Mouse (Mus musculus) megakaryocyte, adult 5-6 weeks (primary cell): ENCODE data around the gene Gna11. TPM values are rescaled to one million over a fixed set of nuclear protein-coding genes. Genes with fewer than 3 reads are reported as not detected.

Source experiments
- ATAC-seq: 2 replicates; pipeline ENCODE4 v1.8.0; 2016; ENCODE audit warnings: mild to moderate bottlenecking, inconsistent platforms; ENCODE audit not compliant: poor library complexity, severe bottlenecking
- total RNA-seq, 2 experiments: library from RNA; stranded (forward) in 1 of 2; stranded (reverse) in 1 of 2; fragments of 153-499, 151-499 nt in 1 of 2; fragments of 221-1000, 200-1000 nt in 1 of 2; gene quantifications; 2 replicates each; pipeline versions ENCODE4 v1.2.3 to v1.2.4; 2015 to 2017

The Gna11 gene
- total RNA-seq, 2 experiments from 2014 or later = 7.1 to 7.8 TPM

DNA sequence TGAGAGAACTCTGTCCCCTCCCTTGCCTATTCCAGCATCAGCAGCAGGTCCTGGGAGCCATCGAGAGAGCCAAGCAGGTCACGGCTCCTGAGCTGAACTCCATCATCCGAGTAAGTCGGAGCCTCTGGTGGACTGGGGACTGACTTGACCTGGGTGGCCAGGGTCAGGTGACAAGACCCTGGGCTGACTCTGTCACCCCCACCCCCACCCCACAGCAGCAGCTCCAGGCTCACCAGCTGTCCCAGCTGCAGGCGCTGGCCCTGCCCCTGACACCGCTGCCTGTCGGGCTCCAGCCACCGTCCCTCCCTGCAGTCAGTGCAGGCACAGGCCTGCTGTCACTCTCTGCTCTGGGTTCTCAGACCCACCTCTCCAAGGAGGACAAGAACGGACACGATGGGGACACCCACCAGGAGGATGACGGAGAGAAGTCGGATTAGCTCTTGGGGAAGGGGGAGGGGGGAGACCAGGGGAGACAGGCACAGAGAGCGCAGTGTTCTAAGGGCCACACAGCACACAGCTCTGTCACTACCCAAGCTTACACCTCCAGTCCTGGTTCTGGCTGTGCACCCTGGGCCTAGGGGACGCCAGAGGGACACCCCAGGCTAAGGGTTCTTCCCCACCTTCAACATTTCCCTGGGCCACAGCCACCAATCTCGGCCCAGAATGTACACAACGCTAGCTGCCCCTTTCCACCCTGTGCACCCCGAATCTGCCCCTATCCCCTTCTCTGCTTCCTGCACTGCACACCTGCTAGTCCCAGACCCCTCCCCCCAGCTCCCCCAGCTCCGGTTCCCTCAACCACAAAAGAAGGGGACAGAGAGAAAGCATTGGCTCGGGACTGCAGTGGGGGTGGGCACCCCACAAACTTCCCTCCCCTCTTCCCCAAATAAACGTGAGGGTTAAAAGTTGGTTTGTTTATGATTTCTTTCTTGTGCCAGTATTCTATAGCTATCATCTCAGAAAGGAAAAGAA, 20.6 kb upstream of the Gna11 start:
- ATAC-seq = no peak

GRCm38 (mm10) chr10:81564734-81565133, 19.7 kb upstream of the Gna11 start:
- ATAC-seq = no peak

DNA sequence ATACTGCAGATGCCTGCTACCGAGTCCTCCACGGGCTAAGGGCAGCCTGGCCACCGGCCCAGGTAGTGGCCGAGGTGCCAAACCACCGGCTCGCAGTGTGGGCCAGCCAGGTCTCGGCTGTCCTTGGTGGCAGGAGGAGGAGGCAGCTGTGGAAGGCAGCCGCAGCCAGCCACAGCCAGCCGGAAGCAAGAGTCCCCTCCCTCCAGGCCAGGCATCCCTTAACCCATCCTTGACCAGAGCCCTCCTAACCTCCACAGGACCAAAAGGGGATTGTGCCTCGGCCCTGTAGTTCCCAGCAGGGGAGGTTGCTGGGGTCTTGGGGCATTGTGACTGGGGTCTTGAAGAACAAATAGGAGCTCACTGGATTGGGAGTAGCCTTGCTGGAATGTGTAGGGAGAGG, 19.2 kb upstream of the Gna11 start:
- 0 out of 2 replicates have a peak, but pooled peaks have one; percentile 6 for ATAC-seq

- ATAC-seq = no peak
Observed at GRCm38 (mm10) chr10:81563481-81563880, 18.5 kb upstream of the Gna11 start.

- no peak for ATAC-seq
Observed at GRCm38 (mm10) chr10:81562411-81562810, 17.4 kb upstream of the Gna11 start.

- peak; percentile 71 for ATAC-seq
Observed at GRCm38 (mm10) chr10:81560719-81561459, 15.9 kb upstream of the Gna11 start.

- peak; percentile 56 for ATAC-seq
Observed at GRCm38 (mm10) chr10:81559627-81560539, 14.9 kb upstream of the Gna11 start.

- ATAC-seq = peak; percentile 62
Observed at GRCm38 (mm10) chr10:81559163-81559626, 14.2 kb upstream of the Gna11 start, which contains the start of gene Aes. Gene Aes, plus strand, starts transcription at chr10:81559488.

DNA sequence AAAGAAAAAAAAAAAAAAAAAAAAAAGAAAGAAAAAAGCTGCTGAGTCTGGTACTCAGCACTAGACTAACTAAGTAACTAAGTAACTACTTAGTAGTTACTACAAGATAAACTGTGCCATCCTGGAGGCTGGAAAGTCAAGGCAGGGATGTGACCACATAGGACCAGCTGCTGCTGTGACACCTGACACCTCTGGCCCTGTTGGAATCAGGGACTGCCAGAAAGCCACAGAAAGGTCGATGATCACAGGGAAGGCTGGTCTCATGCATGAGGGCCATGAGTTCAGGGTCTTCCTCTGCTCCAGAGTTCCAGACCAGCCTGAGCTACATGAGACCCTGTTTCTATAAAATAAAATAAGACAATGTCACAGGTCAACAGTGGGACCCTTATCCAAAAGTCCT, 12.5 kb upstream of the Gna11 start:
- no peak for ATAC-seq

DNA sequence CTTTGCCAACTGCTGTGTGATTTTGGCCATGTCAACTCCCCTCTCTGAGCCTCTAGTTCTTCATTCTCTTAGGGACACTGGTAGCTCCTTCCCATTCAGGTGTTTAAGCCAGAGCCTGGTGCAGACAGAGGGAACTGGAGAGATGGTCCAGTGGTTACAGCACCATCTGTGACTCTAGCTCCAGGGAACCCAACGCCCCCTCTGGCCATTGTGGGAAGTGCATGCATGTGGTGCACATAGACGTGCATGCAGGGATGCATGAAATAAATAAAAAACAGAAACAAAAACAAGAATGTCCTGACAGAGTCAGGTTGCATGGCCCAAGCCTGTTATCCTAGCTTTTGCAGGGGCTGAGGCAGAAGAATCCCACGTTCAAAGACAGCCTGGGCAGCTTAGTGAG, 11.3 kb upstream of the Gna11 start:
- no peak for ATAC-seq

DNA sequence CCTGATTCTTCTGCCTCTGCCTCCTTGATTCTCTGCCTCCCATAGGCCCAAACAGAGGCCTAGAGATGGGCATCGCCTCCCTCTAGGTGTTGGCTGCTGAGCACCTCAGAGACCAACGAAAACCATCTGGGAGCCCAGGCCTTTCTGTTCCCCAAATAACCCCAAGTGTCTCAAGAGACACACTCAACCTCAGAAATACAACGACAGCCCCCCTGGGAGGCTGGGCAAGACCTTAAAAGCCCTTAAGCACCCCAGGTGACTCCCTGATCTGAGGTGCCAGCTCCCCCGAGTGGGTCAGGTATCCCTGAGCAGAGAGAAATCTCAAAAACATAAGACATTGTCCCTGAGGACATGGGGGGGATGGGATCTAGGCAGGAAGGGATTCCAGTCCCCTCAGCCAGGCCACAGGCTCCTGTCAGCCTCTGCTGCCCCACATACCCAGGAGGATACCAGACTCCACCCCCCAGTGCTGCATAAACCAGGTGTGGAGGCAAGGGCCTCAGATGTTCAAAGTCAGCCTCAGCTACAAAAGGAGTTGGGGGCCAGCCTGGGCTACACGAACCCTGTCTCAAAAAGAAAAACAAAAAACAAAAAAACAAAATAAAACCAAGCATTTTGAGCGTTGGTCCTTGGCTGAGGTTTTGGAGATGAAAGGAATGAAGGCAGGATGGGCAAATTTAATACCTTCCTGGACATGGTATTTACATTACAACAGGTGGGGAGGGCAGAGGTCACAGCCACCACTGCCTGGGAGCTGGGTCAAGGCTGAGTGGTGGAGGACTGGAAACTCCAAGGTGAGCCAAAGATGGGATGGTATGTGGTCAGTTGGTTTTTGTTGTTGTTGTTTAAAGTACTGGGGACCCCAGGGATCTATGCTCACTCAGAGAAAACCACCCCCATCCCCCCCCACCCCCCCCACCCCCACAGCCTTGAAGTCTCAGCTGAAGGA, 9.1 kb upstream of the Gna11 start:
- ATAC-seq = no peak

GRCm38 (mm10) chr10:81553232-81553631, 8.2 kb upstream of the Gna11 start:
- ATAC-seq = no peak

DNA sequence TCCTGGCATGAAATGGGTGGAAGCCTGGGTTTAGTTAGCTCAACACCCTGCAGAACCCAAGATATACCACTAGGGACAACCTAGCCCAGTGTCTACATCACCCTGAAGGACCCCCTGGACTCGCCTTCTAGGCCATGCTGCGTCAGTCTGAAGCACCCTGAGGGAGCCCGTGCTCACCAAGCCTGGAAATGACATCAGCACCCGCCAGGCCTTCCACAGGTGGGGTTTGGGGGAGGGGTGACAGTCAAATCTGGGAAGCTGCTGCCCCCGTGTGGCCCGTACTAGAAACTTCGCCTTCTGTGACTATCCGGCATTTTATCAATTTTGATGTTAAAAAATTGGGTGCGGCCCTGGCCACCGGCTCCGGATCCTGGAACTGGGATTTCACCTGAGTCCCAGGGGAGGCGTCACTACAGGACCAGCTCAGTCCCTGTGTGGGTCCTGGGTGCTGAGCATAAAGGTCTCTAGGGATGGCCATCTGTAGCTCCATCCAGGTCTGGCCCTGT, 6.7 kb upstream of the Gna11 start:
- peak; percentile 81 for ATAC-seq

DNA sequence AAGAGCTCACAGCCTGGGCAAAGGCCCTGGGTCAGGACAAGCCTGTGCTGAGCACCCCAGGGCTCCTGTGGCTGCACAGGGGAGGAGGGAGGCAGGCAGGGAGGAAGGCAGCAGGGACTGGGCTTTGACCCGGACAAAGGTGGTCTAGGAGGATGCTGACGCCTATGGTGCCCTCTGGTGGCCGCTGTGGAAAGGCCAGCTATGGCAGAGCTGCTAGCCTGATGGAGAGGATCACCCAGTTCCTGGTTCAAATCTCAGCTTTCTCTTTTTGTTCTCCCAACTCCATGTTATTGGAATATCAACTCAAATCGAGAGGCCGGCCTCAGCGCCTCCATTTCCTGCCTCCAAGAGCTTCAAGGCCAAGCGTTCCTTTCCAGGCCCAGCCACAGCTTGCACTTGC, 5.3 kb upstream of the Gna11 start:
- peak; percentile 61 for ATAC-seq

- ATAC-seq = no peak
Observed at GRCm38 (mm10) chr10:81548944-81549343, 4.0 kb upstream of the Gna11 start.

DNA sequence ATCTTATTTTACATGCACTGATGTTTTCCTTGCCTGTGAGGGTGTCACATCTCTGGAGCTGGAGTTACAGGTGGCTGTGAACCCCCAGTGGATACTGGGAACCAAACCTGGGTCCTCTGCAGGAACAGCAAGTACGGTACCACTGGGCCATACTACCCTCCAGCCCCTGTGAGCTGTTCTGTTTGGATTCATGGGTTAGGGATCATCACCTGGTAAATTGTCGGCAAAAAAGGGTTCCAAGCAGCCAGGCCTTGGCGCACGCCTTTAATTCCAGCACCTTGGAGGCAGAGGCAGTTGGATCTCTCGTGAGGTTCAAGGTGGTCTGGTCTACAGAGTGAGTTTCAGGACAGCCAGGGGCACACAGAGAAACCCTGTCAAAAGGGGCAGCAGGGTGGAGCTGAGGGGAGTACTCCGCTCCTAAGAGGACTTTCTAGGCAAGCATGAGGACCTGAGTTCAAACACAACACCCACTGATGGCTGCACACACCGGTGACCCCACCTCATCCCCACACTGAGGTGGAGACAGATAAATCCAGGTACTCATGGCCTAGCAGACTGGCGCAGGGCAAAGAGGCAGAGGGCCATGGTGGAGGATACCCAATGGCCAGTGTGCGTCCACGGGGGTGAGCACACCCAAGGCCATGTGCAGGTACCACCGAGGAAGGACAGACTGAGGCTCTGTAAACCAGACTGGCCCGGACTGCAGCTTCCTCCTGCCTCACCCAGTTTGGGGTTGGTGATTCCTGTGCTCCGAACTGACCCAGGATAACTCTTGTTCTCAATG, 2.0 kb upstream of the Gna11 start:
- no peak for ATAC-seq

GRCm38 (mm10) chr10:81546332-81546731, 1.3 kb upstream of the Gna11 start:
- ATAC-seq = no peak
